Mouse (Mus musculus) cerebellum, adult (tissue): ENCODE data around the gene Olfr1443.

ENCODE experiments used
- ATAC-seq: cut with Nextera tagmentation; 2 replicates; pipeline ENCODE4 v1.9.2; 2017; ENCODE audit warnings: mild to moderate bottlenecking, moderate library complexity, mixed read lengths; ENCODE audit not compliant: insufficient number of reproducible peaks, low FRiP score, low TSS enrichment

Gene Olfr1443

DNA sequence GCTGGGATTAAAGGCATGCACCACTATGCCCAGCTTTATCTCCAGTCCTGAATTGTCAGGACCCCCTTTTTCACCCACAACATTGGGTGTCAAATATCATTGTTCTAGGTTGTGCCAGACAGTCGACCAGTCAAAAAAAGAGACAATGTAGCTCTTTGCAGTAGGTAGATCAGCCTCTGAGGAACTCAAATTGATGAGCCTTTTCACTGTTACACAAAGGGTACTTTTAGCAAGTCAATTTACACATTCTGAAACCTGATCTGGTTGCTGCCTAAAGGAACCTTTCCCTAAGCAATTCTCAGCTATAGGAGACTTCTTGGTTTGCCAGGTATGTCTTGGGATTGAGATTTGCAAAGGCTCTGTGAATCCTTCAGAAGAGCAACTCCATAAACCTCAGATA lies 53.1 kb downstream of the Olfr1443 start:
- no peak for ATAC-seq

- ATAC-seq: no peak
Measured at GRCm38 (mm10) chr19:12731950-12732349, 54.0 kb downstream of the Olfr1443 start.
